Mouse (Mus musculus): Measurements from ENCODE around the gene Bin2.

- TF ChIP-seq POLR2A (IDR thresholded peaks at IDR 0.05; ENCODE audit: low read depth, low read length) (no peak), CTCF (IDR thresholded peaks at IDR 0.05; ENCODE audit: extremely low read depth, insufficient read depth, insufficient read length, insufficient replicate concordance) (no peak)
Measured at GRCm38 (mm10) chr15:100666219-100666696, 3.1 kb downstream of the Bin2 start.
